Mouse (Mus musculus): ENCODE results near the gene Crocc. TPM values are rescaled to one million over a fixed set of nuclear protein-coding genes. Genes with fewer than 3 reads are reported as not detected.

Crocc gene
- polyA plus RNA-seq, 1 experiment from 2014 or later = 3.0 TPM

GRCm38 (mm10) chr4:140988706-140989290 is 71.6 kb downstream of the Crocc start:
- Histone ChIP-seq H3K4me2 (ENCODE audit: low read depth, low read length) (no peak overlapping the region), H3K27ac (ENCODE audit: low read length) (no peak overlapping the region)
- 60% methylated on average over 7 of the region's 7 CpGs for WGBS

GRCm38 (mm10) chr4:140987476-140987875 is 72.9 kb downstream of the Crocc start:
- 28% methylated on average over 7 of the region's 7 CpGs for WGBS
- no peaks in the 10 kb centered on the region for H3K27me3 ChIP-seq (ENCODE audit: control insufficient read depth, insufficient read depth, low read length)
- no peak for ATAC-seq (ENCODE audit: insufficient read depth, low FRiP score)
- H3K4me1 ChIP-seq (ENCODE audit: control insufficient read depth, insufficient read depth, low read length) = peaks cover 34% of the 10 kb centered on the region
- peak overlapping the region; percentile 78 for H3K4me2 ChIP-seq (ENCODE audit: low read depth, low read length)
- no peaks in the 10 kb centered on the region for H3K36me3 ChIP-seq (ENCODE audit: control insufficient read depth, insufficient read depth, low read length)
- H3K4me3 ChIP-seq (replicated peaks; ENCODE audit: low read length) = peak overlapping the region; percentile 93
- no peak overlapping the region for H3K27ac ChIP-seq (ENCODE audit: low read length)
- peak overlapping the region; percentile 90 for H3K9ac ChIP-seq (ENCODE audit: low read length)
- H3K9me3 ChIP-seq (replicated peaks; ENCODE audit: control insufficient read depth, low read length) = no peaks in the 10 kb centered on the region

More at GRCm38 (mm10) chr4:140988706-140989290, 71.6 kb downstream of the Crocc start:
- Histone ChIP-seq H3K4me1 (ENCODE audit: control insufficient read depth, insufficient read depth, low read length) (peaks cover 24% of the 10 kb centered on the region), H3K36me3 (ENCODE audit: control insufficient read depth, insufficient read depth, low read length) (peaks cover 5% of the 10 kb centered on the region; the same call in 1 of the 2 replicates), H3K9me3 (replicated peaks; ENCODE audit: control insufficient read depth, low read length) (no peaks in the 10 kb centered on the region), H3K9ac (ENCODE audit: low read length) (no peak overlapping the region), H3K4me3 (replicated peaks; ENCODE audit: low read length) (no peak overlapping the region), H3K27me3 (ENCODE audit: control insufficient read depth, insufficient read depth, low read length) (no peaks in the 10 kb centered on the region)
- ATAC-seq (ENCODE audit: insufficient read depth, low FRiP score) = no peak

- Histone ChIP-seq H3K36me3 (ENCODE audit: control insufficient read depth, insufficient read depth, low read length) (no peaks in the 10 kb centered on the region), H3K4me2 (ENCODE audit: low read depth, low read length) (peak within 1 kb of the TSS; percentile 78), H3K27me3 (ENCODE audit: control insufficient read depth, insufficient read depth, low read length) (no peaks in the 10 kb centered on the region), H3K4me1 (ENCODE audit: control insufficient read depth, insufficient read depth, low read length) (peaks cover 34% of the 10 kb centered on the region), H3K4me3 (replicated peaks; ENCODE audit: low read length) (peak within 1 kb of the TSS; percentile 93), H3K9me3 (replicated peaks; ENCODE audit: control insufficient read depth, low read length) (no peaks in the 10 kb centered on the region), H3K27ac (ENCODE audit: low read length) (no peak within 1 kb of the TSS), H3K9ac (ENCODE audit: low read length) (peak within 1 kb of the TSS; percentile 90)
- peak; percentile 81 for ATAC-seq (ENCODE audit: insufficient read depth, low FRiP score)
- under 1% methylated on average over 58 of the region's 58 CpGs for WGBS
These were observed 73.5 kb downstream of the Crocc start, which contains the start of gene Atp13a2 for GRCm38 (mm10) chr4:140986711-140987395. Gene Atp13a2, plus strand, starts transcription at chr4:140986873.

- peaks cover 34% of the 10 kb centered on the region for H3K4me1 ChIP-seq (ENCODE audit: control insufficient read depth, insufficient read depth, low read length)
- 29% methylated on average over 15 of the region's 15 CpGs for WGBS
- H3K36me3 ChIP-seq (ENCODE audit: control insufficient read depth, insufficient read depth, low read length) = no peaks in the 10 kb centered on the region
- H3K9me3 ChIP-seq (replicated peaks; ENCODE audit: control insufficient read depth, low read length) = 0 out of 2 replicates have a peak, but pooled peaks cover 3% of the 10 kb centered on the region
- peak overlapping the region; percentile 93 for H3K4me3 ChIP-seq (replicated peaks; ENCODE audit: low read length)
- no peak overlapping the region for H3K27ac ChIP-seq (ENCODE audit: low read length)
- H3K9ac ChIP-seq (ENCODE audit: low read length) = peak overlapping the region; percentile 90
- no peaks in the 10 kb centered on the region for H3K27me3 ChIP-seq (ENCODE audit: control insufficient read depth, insufficient read depth, low read length)
- ATAC-seq (ENCODE audit: insufficient read depth, low FRiP score) = no peak
- peak overlapping the region; percentile 78 for H3K4me2 ChIP-seq (ENCODE audit: low read depth, low read length)
These were observed 74.2 kb downstream of the Crocc start for GRCm38 (mm10) chr4:140986024-140986710.

GRCm38 (mm10) chr4:140984544-140984943 is 75.8 kb downstream of the Crocc start:
- Histone ChIP-seq H3K9me3 (replicated peaks; ENCODE audit: control insufficient read depth, low read length) (0 out of 2 replicates have a peak, but pooled peaks cover 3% of the 10 kb centered on the region), H3K27me3 (ENCODE audit: control insufficient read depth, insufficient read depth, low read length) (no peaks in the 10 kb centered on the region), H3K4me1 (ENCODE audit: control insufficient read depth, insufficient read depth, low read length) (peaks cover 31% of the 10 kb centered on the region), H3K9ac (ENCODE audit: low read length) (no peak overlapping the region), H3K4me2 (ENCODE audit: low read depth, low read length) (no peak overlapping the region), H3K36me3 (ENCODE audit: control insufficient read depth, insufficient read depth, low read length) (0 out of 2 replicates have a peak, but pooled peaks cover under 1% of the 10 kb centered on the region), H3K4me3 (replicated peaks; ENCODE audit: low read length) (no peak overlapping the region), H3K27ac (ENCODE audit: low read length) (0 out of 2 replicates have a peak overlapping the region, but pooled peaks have one; percentile 18)
- no peak for ATAC-seq (ENCODE audit: insufficient read depth, low FRiP score)
- 80% methylated on average over 6 of the region's 6 CpGs for WGBS

GRCm38 (mm10) chr4:140983442-140983841 is 76.9 kb downstream of the Crocc start:
- H3K36me3 ChIP-seq (ENCODE audit: control insufficient read depth, insufficient read depth, low read length) = peaks cover 8% of the 10 kb centered on the region; the same call in 1 of the 2 replicates
- no peak overlapping the region for H3K4me3 ChIP-seq (replicated peaks; ENCODE audit: low read length)
- H3K27me3 ChIP-seq (ENCODE audit: control insufficient read depth, insufficient read depth, low read length) = no peaks in the 10 kb centered on the region
- peak overlapping the region; percentile 50 for H3K9ac ChIP-seq (ENCODE audit: low read length)
- peak; percentile 82 for ATAC-seq (ENCODE audit: insufficient read depth, low FRiP score)
- peak overlapping the region; percentile 92 for H3K27ac ChIP-seq (ENCODE audit: low read length)
- WGBS = 9% methylated on average over 9 of the region's 9 CpGs
- peaks cover 24% of the 10 kb centered on the region for H3K4me1 ChIP-seq (ENCODE audit: control insufficient read depth, insufficient read depth, low read length)
- H3K9me3 ChIP-seq (replicated peaks; ENCODE audit: control insufficient read depth, low read length) = 0 out of 2 replicates have a peak, but pooled peaks cover 3% of the 10 kb centered on the region
- H3K4me2 ChIP-seq (ENCODE audit: low read depth, low read length) = peak overlapping the region; percentile 12; the same call in 1 of the 2 replicates

- ATAC-seq (ENCODE audit: insufficient read depth, low FRiP score) = no peak
- H3K36me3 ChIP-seq (ENCODE audit: control insufficient read depth, insufficient read depth, low read length) = peaks cover 8% of the 10 kb centered on the region; the same call in 1 of the 2 replicates
- H3K9ac ChIP-seq (ENCODE audit: low read length) = peak overlapping the region; percentile 50; the same call in 1 of the 2 replicates
- no peaks in the 10 kb centered on the region for H3K27me3 ChIP-seq (ENCODE audit: control insufficient read depth, insufficient read depth, low read length)
- 0 out of 2 replicates have a peak overlapping the region, but pooled peaks have one; percentile 12 for H3K4me2 ChIP-seq (ENCODE audit: low read depth, low read length)
- 0 out of 2 replicates have a peak, but pooled peaks cover 3% of the 10 kb centered on the region for H3K9me3 ChIP-seq (replicated peaks; ENCODE audit: control insufficient read depth, low read length)
- H3K4me3 ChIP-seq (replicated peaks; ENCODE audit: low read length) = no peak overlapping the region
- 34% methylated on average over 4 of the region's 4 CpGs for WGBS
- H3K4me1 ChIP-seq (ENCODE audit: control insufficient read depth, insufficient read depth, low read length) = peaks cover 21% of the 10 kb centered on the region
- peak overlapping the region; percentile 92 for H3K27ac ChIP-seq (ENCODE audit: low read length)
These were observed 77.5 kb downstream of the Crocc start for GRCm38 (mm10) chr4:140982808-140983207.

- H3K27me3 ChIP-seq (ENCODE audit: control insufficient read depth, insufficient read depth, low read length) = no peaks in the 10 kb centered on the region
- no peak overlapping the region for H3K27ac ChIP-seq (ENCODE audit: low read length)
- H3K4me2 ChIP-seq (ENCODE audit: low read depth, low read length) = no peak overlapping the region
- peaks cover 8% of the 10 kb centered on the region; the same call in 1 of the 2 replicates for H3K36me3 ChIP-seq (ENCODE audit: control insufficient read depth, insufficient read depth, low read length)
- peaks cover 19% of the 10 kb centered on the region for H3K4me1 ChIP-seq (ENCODE audit: control insufficient read depth, insufficient read depth, low read length)
- WGBS = 80% methylated on average over 2 of the region's 2 CpGs
- H3K4me3 ChIP-seq (replicated peaks; ENCODE audit: low read length) = no peak overlapping the region
- ATAC-seq (ENCODE audit: insufficient read depth, low FRiP score) = no peak
- 0 out of 2 replicates have a peak, but pooled peaks cover 3% of the 10 kb centered on the region for H3K9me3 ChIP-seq (replicated peaks; ENCODE audit: control insufficient read depth, low read length)
- no peak overlapping the region for H3K9ac ChIP-seq (ENCODE audit: low read length)
These were observed 78.7 kb downstream of the Crocc start for GRCm38 (mm10) chr4:140981605-140982004.

All from stomach, embryonic 16.5 days (tissue).